ENCODE assay signal across 8 mouse cellular contexts in the genomic region with DNA sequence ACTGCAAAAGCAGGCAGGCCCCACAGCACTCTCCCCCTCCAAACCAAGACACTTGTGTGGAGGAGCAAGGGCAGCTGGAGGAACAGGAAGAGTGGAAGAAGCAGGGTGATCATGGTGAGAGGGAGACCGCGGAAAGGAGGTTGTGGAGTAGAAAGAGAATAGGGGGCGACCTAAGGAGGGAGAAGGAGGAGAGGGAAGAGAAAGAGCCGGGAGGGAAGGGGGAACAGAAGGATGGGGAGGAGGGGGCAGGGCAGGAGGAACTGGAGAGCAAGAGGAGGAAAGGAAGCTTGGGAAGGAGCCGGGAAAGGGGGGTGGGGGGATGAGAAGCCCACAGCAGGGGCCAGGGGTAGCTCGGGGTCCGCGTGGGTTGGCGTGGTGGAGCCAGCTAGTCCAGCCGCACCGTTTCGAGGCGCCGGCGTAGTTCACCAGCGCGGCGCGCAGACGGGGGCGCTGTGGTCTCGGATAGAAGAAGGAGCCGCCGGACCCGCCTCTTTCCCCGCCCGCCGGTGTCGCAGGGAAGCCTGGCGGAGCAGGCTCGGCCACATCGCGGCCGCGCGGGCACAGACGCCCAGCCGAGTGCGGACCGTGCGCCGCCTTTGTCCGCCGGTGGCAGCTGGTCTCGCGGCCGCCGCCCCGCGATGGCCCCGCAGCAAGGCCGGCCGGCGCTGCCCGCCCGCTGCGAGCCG. TPM values are rescaled to one million over a fixed set of nuclear protein-coding genes. Genes with fewer than 3 reads are reported as not detected.
DNase-seq lines count a peak whose midpoint lies in the region; ATAC-seq lines count a peak whose summit lies in the region.

TSS of gene Rhou (plus strand) at position 622 of the 686 bp plus-strand sequence.

- H3K4me1 ChIP-seq in brown adipose tissue, adult 24 weeks (ENCODE audit: control insufficient read depth, insufficient read depth, insufficient read length, low read length): 0 out of 2 replicates have a peak, but pooled peaks cover 3% of the 10 kb centered on the region
- H3K4me1 ChIP-seq in forebrain, embryonic 12.5 days: peaks cover 16% of the 10 kb centered on the region
- H3K4me1 ChIP-seq in heart, embryonic 16.5 days (ENCODE audit: control insufficient read depth, insufficient read depth, low read length): peaks cover 9% of the 10 kb centered on the region
- H3K4me1 ChIP-seq in liver, embryonic 15.5 days (replicated peaks): peaks cover 11% of the 10 kb centered on the region; the same call in 1 of the 2 replicates
- H3K4me1 ChIP-seq in neural tube, embryonic 12.5 days: peaks cover 20% of the 10 kb centered on the region

- H3K4me3 ChIP-seq in brown adipose tissue, adult 24 weeks (ENCODE audit: insufficient read depth, low read depth, low read length): peak within 1 kb of the TSS; percentile 72
- H3K4me3 ChIP-seq in forebrain, embryonic 12.5 days (replicated peaks): peak within 1 kb of the TSS; percentile 73
- peak within 1 kb of the TSS; percentile 76 for H3K4me3 ChIP-seq in heart, embryonic 16.5 days (ENCODE audit: low read length)
- H3K4me3 ChIP-seq in liver, embryonic 15.5 days (replicated peaks): peak within 1 kb of the TSS; percentile 62
- peak within 1 kb of the TSS; percentile 67 for H3K4me3 ChIP-seq in neural tube, embryonic 12.5 days

- H3K27me3 ChIP-seq in forebrain, embryonic 12.5 days: 0 out of 2 replicates have a peak, but pooled peaks cover 2% of the 10 kb centered on the region
- no peaks in the 10 kb centered on the region for H3K27me3 ChIP-seq in heart, embryonic 16.5 days (ENCODE audit: control insufficient read depth, insufficient read depth, low read length)
- peaks cover 61% of the 10 kb centered on the region for H3K27me3 ChIP-seq in liver, embryonic 15.5 days
- H3K27me3 ChIP-seq in neural tube, embryonic 12.5 days (replicated peaks): no peaks in the 10 kb centered on the region

- H3K4me2 ChIP-seq in forebrain, embryonic 12.5 days: peak within 1 kb of the TSS; percentile 66
- H3K4me2 ChIP-seq in heart, embryonic 16.5 days (ENCODE audit: low read depth, low read length): peak within 1 kb of the TSS; percentile 84
- peak within 1 kb of the TSS; percentile 59 for H3K4me2 ChIP-seq in liver, embryonic 15.5 days
- H3K4me2 ChIP-seq in neural tube, embryonic 12.5 days (replicated peaks): peak within 1 kb of the TSS; percentile 67

- peak within 1 kb of the TSS; percentile 88 for H3K9ac ChIP-seq in forebrain, embryonic 12.5 days
- peak within 1 kb of the TSS; percentile 85 for H3K9ac ChIP-seq in heart, embryonic 16.5 days (ENCODE audit: low read length)
- H3K9ac ChIP-seq in liver, embryonic 15.5 days: peak within 1 kb of the TSS; percentile 50
- peak within 1 kb of the TSS; percentile 91 for H3K9ac ChIP-seq in neural tube, embryonic 12.5 days

- under 1% methylated on average over 47 of the region's 58 CpGs for WGBS in forebrain, embryonic 12.5 days
- WGBS in heart, embryonic 16.5 days: under 1% methylated on average over 52 of the region's 58 CpGs
- WGBS in liver, embryonic 15.5 days (ENCODE audit: insufficient replicate concordance): under 1% methylated on average over 58 of the region's 58 CpGs
- under 1% methylated on average over 54 of the region's 58 CpGs for WGBS in neural tube, embryonic 12.5 days

- peak; percentile 56 to 58 for DNase-seq in B cell, adult 2 months
- DNase-seq in kidney, postnatal 4 days: peak; percentile 98
- DNase-seq in telencephalon, adult 2 months (ENCODE audit: low read depth, low spot score): peak; percentile 60

- H3K27ac ChIP-seq in brown adipose tissue, adult 24 weeks (replicated peaks; ENCODE audit: low read depth, low read length): no peak within 1 kb of the TSS
- H3K27ac ChIP-seq in forebrain, embryonic 12.5 days: peak within 1 kb of the TSS; percentile 90
- peak within 1 kb of the TSS; percentile 80 for H3K27ac ChIP-seq in heart, embryonic 16.5 days (ENCODE audit: low read length)
- peak within 1 kb of the TSS; percentile 62 for H3K27ac ChIP-seq in liver, embryonic 15.5 days (replicated peaks)
- peak within 1 kb of the TSS; percentile 74 for H3K27ac ChIP-seq in neural tube, embryonic 12.5 days

- no peaks in the 10 kb centered on the region for H3K9me3 ChIP-seq in forebrain, embryonic 12.5 days
- no peaks in the 10 kb centered on the region for H3K9me3 ChIP-seq in heart, embryonic 16.5 days (replicated peaks; ENCODE audit: control insufficient read depth, low read length)
- no peaks in the 10 kb centered on the region for H3K9me3 ChIP-seq in liver, embryonic 15.5 days (replicated peaks)
- no peaks in the 10 kb centered on the region for H3K9me3 ChIP-seq in neural tube, embryonic 12.5 days

- peak; percentile 91 for ATAC-seq in forebrain, embryonic 12.5 days (ENCODE audit: low FRiP score)
- ATAC-seq in heart, embryonic 16.5 days (replicated peaks; ENCODE audit: extremely low read depth, insufficient read depth, low FRiP score): peak; percentile 89
- ATAC-seq in liver, embryonic 15.5 days (ENCODE audit: insufficient read depth): peak; percentile 70
- peak; percentile 88 for ATAC-seq in neural tube, embryonic 12.5 days (ENCODE audit: low FRiP score, low read depth)

- H3K36me3 ChIP-seq in forebrain, embryonic 12.5 days (replicated peaks): peaks cover 23% of the 10 kb centered on the region
- H3K36me3 ChIP-seq in heart, embryonic 16.5 days (ENCODE audit: control insufficient read depth, insufficient read depth): peaks cover 9% of the 10 kb centered on the region
- no peaks in the 10 kb centered on the region for H3K36me3 ChIP-seq in liver, embryonic 15.5 days (replicated peaks)
- H3K36me3 ChIP-seq in neural tube, embryonic 12.5 days: peaks cover 23% of the 10 kb centered on the region

RNA-seq across cellular contexts. Expression of gene Rhou, which starts in this region (rescaled TPM):
- polyA plus RNA-seq in brown adipose tissue, adult 24 weeks (2012; ENCODE audit: insufficient read depth, insufficient read length, missing spikeins): 14.6 and 17.3 TPM in 2 replicates
- 7.6 and 7.9 TPM in 2 replicates for polyA plus RNA-seq in forebrain, embryonic 12.5 days (2016; fragmentation: Nextera tagmentation; extraction: Ambion mirVana)
- polyA plus RNA-seq in heart, embryonic 16.5 days (2015; fragmentation: Nextera tagmentation; extraction: Ambion mirVana): 4.2 and 5.3 TPM in 2 replicates
- 1.7 TPM in 2 replicates for polyA plus RNA-seq in liver, embryonic 15.5 days (2015; fragmentation: Nextera tagmentation; extraction: Ambion mirVana)
- 12.9 and 14.2 TPM in 2 replicates for polyA plus RNA-seq in neural tube, embryonic 12.5 days (2016; fragmentation: Nextera tagmentation; extraction: Ambion mirVana)
